Mouse (Mus musculus): ENCODE data around the gene Slc25a21. TPM values are rescaled to one million over a fixed set of nuclear protein-coding genes. Genes with fewer than 3 reads are reported as not detected.

Gene Slc25a21
- polyA plus RNA-seq, 1 experiment: 0.54 TPM

DNA sequence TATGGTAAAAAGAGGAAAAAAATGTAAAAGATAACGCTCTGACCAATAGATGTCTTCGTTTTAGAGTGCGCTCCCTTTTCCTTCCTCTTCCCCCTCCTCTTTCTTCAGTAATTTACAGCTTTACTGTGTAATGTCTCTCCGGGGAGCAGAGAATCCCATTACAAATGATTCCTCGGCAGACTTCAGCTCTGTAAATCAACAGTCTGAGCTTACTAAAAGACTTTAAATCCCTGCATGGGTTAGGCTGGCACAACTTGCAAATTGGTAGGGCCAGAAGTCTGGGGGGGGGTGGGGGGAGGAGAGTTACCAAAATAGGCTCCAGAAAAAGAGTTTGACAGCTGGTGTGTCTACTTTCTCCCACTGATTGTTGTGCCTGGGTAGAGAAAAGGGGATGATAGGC, 128.7 kb downstream of the Slc25a21 start:
- DNase-seq (ENCODE audit: extremely low spot score in 1 of 2, low spot score in 1 of 2): no peak

- no peak for DNase-seq (ENCODE audit: extremely low spot score in 1 of 2, low spot score in 1 of 2)
Measured at GRCm38 (mm10) chr12:57019737-57020136, 177.5 kb downstream of the Slc25a21 start.

- no peak for DNase-seq (ENCODE audit: extremely low spot score in 1 of 2, low spot score in 1 of 2)
Measured at GRCm38 (mm10) chr12:57016845-57017244, 180.4 kb downstream of the Slc25a21 start.

GRCm38 (mm10) chr12:57016324-57016723, 180.9 kb downstream of the Slc25a21 start:
- no peak for DNase-seq (ENCODE audit: extremely low spot score in 1 of 2, low spot score in 1 of 2)

- no peak for DNase-seq (ENCODE audit: extremely low spot score in 1 of 2, low spot score in 1 of 2)
Measured at GRCm38 (mm10) chr12:57009010-57009409, 188.3 kb downstream of the Slc25a21 start.

- peak in 1 of 2 experiments; percentile 85 for DNase-seq (ENCODE audit: extremely low spot score in 1 of 2, low spot score in 1 of 2)
Measured at GRCm38 (mm10) chr12:56986049-56986448, 211.2 kb downstream of the Slc25a21 start.

DNA sequence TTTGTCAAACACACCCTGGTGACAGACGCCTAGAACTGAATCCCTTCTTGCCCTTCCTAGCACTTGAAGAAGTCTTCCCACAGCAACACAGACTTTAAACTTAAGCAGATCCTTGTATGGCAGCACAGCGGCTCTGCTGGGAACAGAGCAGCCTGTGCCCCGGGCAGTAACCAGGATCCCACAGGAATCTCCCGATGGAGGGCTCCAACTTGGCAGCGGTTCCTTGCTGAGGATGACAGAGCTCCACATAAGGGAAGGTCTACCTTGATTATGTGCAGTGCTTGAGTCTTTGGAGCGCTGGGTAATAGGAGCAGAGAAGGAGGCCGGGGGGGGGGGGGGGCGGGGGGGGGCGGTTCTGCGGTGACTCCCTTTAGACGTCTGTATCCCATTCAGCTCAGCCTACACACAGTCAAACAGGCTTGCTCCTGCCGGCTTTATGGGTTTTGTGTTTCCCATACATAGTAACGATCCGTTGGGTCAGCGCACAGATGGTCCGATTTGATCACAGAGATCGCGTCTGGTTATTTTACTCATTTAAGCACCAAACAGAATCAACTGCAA, 215.1 kb downstream of the Slc25a21 start:
- DNase-seq (ENCODE audit: extremely low spot score in 1 of 2, low spot score in 1 of 2): no peak

DNA sequence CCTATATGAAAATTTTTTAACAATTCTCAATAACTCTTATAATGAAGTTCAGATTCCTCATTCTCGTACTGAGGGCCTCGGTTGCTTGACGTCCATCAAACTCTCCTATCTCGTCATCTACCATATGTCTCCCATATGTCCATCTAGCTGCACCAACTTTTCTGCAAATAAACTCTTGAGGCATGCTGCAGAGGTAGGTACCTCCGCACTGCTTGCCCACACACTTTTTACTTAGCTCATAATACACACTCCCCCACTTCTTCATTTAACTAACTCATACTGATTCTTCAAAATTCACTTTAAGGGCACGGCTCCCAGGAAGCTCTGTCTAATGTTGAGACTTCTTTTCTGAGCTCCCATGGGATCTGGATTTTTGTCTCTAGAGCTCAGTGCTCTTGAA, 222.0 kb downstream of the Slc25a21 start:
- peak in 1 of 2 experiments; percentile 28 for DNase-seq (ENCODE audit: extremely low spot score in 1 of 2, low spot score in 1 of 2)

- no peak for DNase-seq (ENCODE audit: extremely low spot score in 1 of 2, low spot score in 1 of 2)
Measured at GRCm38 (mm10) chr12:56963236-56963635, 234.0 kb downstream of the Slc25a21 start.

DNA sequence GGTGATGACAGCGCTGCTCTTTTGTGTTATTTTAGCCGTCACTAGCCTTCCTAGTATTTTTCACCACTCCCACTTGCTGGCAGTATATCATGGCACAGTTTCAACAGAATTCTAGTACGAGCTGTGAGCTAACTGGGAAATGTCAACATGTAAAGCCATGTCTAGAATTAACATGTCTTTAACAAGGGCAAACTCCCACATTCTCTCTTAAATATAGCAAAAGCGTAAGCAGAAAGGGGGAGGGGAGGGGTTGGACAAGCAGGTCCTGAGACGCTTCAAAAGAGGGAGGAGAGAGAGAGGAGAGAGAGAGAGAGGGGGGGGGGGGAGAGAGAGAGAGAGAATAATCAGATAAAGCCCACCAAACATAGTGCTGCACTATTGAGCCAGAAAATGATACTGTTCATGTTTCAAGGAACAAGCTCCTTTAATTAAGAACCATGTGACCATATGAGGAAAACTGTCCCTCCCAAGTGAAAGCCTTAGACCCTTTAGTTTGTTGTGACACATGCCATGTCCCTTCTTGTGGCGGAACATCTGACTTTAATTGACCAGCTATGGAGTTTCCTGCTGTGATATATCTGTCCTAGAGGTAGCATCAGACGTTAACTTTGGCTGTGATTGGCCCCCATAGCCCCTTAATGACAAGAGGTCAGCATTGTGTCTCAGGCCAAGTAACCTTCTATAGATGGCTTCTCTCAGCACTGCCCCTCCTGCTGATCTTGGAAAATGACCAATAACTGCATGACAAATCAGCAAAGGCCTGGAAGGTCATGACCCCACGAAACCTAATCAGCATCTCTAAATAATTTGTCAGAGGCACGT, 237.8 kb downstream of the Slc25a21 start:
- peak in 1 of 2 experiments; percentile 16 for DNase-seq (ENCODE audit: extremely low spot score in 1 of 2, low spot score in 1 of 2)

GRCm38 (mm10) chr12:56958244-56958643, 239.0 kb downstream of the Slc25a21 start:
- DNase-seq (ENCODE audit: extremely low spot score in 1 of 2, low spot score in 1 of 2): no peak

GRCm38 (mm10) chr12:56951749-56952657, 245.3 kb downstream of the Slc25a21 start:
- DNase-seq (ENCODE audit: extremely low spot score in 1 of 2, low spot score in 1 of 2): no peak

DNA sequence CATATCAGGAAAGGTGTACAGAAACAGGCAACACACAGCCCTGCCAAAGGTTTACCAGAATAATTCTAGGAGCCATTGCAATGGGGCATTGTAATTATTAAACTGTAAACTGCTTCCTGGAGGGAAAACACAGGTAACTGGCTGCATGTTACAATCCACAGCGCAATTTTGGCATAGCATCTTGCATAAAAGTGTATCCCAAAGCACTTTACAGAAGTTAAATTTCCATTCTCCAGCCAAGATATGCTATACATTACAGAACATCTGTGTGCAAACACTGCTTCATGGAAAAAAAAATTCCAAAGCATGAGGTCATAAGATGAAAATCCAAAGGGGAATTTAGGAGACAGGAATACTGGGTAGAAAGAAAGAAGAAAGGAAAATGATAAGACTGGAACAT, 253.0 kb downstream of the Slc25a21 start:
- no peak for DNase-seq (ENCODE audit: extremely low spot score in 1 of 2, low spot score in 1 of 2)

DNA sequence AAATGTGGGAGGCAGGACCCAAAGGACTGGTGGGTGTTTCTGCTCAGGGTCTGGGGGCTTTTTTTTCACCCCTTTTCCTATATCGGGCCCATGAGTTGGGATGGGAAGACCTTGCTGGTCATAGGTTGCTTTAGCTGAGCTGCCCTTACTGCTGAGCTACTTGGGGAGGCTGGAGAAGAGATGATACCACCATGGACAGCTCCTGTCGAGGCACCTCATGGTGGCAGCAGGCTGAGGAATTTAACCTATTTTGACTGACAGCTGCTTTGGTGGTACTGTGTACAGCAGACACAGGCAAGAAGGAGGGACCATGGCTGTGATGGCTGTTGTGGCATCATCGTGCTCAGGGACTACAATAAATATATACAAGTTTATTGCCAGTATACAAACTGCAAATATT, 256.4 kb downstream of the Slc25a21 start:
- no peak for DNase-seq (ENCODE audit: extremely low spot score in 1 of 2, low spot score in 1 of 2)

DNA sequence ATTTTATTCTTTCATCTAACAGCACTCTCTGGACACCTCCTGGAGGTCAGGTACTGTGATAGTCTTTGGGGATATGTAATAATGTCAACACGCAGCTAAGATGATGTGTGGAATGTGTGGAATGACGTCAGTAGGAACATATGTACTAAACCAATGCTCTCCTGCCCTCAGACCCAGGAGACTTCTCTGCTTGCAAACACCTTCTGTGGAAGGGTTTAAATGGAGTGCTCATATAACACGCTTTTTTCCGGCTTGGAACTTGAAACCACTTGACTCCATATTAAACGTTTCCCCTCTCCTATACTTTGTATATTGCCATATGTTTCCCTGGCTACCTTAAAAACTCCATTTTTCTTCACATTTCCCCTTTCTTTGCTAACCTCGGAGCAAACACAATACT, 279.1 kb downstream of the Slc25a21 start:
- DNase-seq (ENCODE audit: extremely low spot score in 1 of 2, low spot score in 1 of 2): no peak

- no peak for DNase-seq (ENCODE audit: extremely low spot score in 1 of 2, low spot score in 1 of 2)
Measured at GRCm38 (mm10) chr12:56906476-56906875, 290.8 kb downstream of the Slc25a21 start.

DNA sequence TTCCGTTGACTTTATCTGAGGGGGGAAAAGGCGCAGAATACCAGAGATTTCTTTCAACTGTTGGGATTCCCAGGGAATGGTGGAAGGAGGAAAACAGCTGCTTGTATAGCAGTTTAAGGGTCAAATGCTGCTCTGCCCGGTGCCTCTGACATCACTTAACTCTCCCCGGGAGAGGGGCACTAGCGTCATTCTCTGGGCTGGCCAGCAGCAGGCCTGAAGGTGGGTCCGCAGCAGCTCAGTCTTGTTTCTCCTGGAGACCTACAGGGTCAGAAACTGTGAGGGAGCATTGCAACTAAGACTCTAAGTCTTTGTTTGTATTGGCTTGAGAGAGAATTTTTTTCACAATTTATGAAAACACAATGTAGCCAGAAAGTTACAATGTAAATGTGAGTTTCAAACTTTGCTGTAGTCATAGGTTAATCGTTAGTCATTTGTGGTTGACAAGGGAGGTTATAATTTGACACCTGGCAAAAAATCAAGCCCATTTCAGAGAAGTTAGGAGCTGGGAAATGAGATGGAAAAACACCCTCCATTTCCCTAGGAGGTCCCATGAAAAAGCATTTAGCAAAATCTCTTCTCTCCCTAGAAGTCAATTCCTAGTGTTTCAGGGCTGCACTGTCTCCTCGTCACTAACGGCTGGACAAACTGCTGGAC, 291.5 kb downstream of the Slc25a21 start:
- DNase-seq (ENCODE audit: extremely low spot score in 1 of 2, low spot score in 1 of 2): no peak

DNA sequence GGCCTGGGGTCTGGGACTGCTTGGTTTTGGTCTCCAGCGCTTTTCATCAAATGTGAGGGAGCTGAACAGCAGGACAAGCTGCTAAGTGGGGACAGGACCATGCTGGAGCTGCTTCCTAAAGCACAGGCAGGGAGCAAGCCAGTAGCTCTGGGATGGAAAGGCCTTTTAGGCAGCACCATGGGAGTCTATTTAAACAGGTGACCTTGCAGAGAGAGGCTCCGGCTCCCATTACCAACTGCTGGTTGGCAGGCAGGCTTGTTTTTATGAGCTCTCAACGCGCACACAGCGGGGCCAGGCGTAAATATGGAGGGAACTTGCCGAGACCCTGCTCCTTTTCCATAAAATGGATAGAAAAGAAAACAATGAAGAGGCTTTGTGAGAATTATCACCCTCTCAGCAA, 292.1 kb downstream of the Slc25a21 start:
- DNase-seq (ENCODE audit: extremely low spot score in 1 of 2, low spot score in 1 of 2): no peak

DNA sequence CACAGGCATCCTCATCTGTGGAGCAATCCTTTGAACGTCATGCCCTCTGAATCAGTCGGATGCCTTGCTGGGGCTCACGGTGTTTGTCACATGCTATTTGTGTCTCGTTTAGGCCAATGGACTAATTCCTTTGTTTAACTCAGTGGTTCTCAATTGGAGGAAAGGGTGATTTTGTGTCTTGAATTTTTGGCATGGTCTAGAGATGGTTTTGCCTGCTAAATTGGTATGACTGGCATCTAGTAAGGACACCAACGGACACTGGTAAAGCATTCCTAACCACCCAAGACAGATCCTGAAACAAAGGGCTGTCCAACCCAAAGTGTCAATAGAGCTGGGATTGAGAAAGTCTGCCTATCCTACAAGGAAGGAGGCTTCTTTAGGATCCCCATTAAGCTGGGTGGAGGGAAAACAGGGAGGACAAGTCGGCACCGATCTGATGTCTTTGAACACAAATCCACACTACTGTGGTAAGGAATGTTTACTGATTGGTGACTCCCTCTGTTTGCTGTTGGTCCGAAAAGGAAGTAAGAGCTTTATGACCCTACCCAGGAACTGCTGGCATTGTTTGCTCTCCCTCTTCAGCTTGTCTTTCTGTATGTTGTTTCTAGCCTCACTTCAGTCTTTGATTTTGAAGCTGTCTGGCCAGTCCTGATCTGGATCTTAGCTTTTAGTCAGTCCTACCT, 294.4 kb downstream of the Slc25a21 start:
- DNase-seq (ENCODE audit: extremely low spot score in 1 of 2, low spot score in 1 of 2): no peak

DNA sequence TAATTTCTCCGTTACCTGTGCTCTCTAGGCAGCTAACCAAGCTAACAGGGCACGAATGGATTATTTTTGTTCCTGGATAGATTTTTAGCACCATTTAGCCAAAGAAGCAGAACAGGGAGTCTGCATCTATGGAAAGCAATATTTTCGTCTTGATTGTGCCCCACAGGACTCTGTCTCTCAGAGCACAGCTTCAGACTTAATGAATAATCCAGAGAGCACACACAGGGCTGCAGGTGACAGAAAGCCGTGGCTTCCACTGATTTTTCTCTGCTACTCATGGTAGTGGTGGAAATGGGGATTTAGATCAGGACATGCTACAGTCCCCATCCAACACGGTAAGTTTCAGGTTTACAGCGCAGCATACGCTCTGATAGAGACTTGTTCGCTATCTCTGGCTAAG, 299.3 kb downstream of the Slc25a21 start:
- no peak for DNase-seq (ENCODE audit: extremely low spot score in 1 of 2, low spot score in 1 of 2)
